Mouse (Mus musculus): ENCODE measurements at regions not wholly inside any gene's neighbourhood (a gene's known extent, or its start where the extent isn't known, plus 50 kb on each side); places are given as distances from the start of the nearest gene placed in this dataset.

GRCm38 (mm10) chr3:143806940-143807339 is 398.1 kb downstream of the Lmo4 start:
- no peak for DNase-seq (ENCODE audit: low read depth)

- no peak for DNase-seq (ENCODE audit: low read depth)
These were observed 407.2 kb downstream of the Lmo4 start for GRCm38 (mm10) chr3:143797850-143798249.

- DNase-seq (ENCODE audit: low read depth) = no peak
These were observed 414.1 kb downstream of the Lmo4 start for GRCm38 (mm10) chr3:143790905-143791304.

- DNase-seq (ENCODE audit: low read depth) = no peak
These were observed 415.0 kb downstream of the Lmo4 start for GRCm38 (mm10) chr3:143789932-143790570.

- DNase-seq (ENCODE audit: low read depth) = no peak
These were observed 418.1 kb downstream of the Lmo4 start for GRCm38 (mm10) chr3:143786889-143787288.

- DNase-seq (ENCODE audit: low read depth) = no peak
These were observed 420.6 kb downstream of the Lmo4 start for GRCm38 (mm10) chr3:143784353-143784791.

GRCm38 (mm10) chr3:143778161-143778560 is 426.9 kb downstream of the Lmo4 start:
- DNase-seq (ENCODE audit: low read depth) = no peak

GRCm38 (mm10) chr3:143759337-143759736 is 445.7 kb downstream of the Lmo4 start:
- no peak for DNase-seq (ENCODE audit: low read depth)

- no peak for DNase-seq (ENCODE audit: low read depth)
These were observed 451.8 kb downstream of the Lmo4 start for GRCm38 (mm10) chr3:143753197-143753596.

- no peak for DNase-seq (ENCODE audit: low read depth)
These were observed 452.4 kb downstream of the Lmo4 start for GRCm38 (mm10) chr3:143752660-143753059.

GRCm38 (mm10) chr3:143750128-143750527 is 454.9 kb downstream of the Lmo4 start:
- no peak for DNase-seq (ENCODE audit: low read depth)

- DNase-seq (ENCODE audit: low read depth) = no peak
These were observed 461.4 kb downstream of the Lmo4 start for GRCm38 (mm10) chr3:143743649-143744048.

GRCm38 (mm10) chr3:143742786-143743571 is 462.0 kb downstream of the Lmo4 start:
- DNase-seq (ENCODE audit: low read depth) = no peak

- no peak for DNase-seq (ENCODE audit: low read depth)
These were observed 466.3 kb downstream of the Lmo4 start for GRCm38 (mm10) chr3:143738676-143739075.

- DNase-seq (ENCODE audit: low read depth) = no peak
These were observed 467.2 kb downstream of the Lmo4 start for GRCm38 (mm10) chr3:143737844-143738243.

- no peak for DNase-seq (ENCODE audit: low read depth)
These were observed 468.2 kb downstream of the Lmo4 start for GRCm38 (mm10) chr3:143736651-143737398.

- DNase-seq (ENCODE audit: low read depth) = no peak
These were observed 470.2 kb downstream of the Lmo4 start for GRCm38 (mm10) chr3:143734791-143735190.

- no peak for DNase-seq (ENCODE audit: low read depth)
These were observed 471.9 kb downstream of the Lmo4 start for GRCm38 (mm10) chr3:143732966-143733725.

- DNase-seq (ENCODE audit: low read depth) = no peak
These were observed 475.4 kb downstream of the Lmo4 start for GRCm38 (mm10) chr3:143729473-143730076.

- DNase-seq (ENCODE audit: low read depth) = no peak
These were observed 482.4 kb downstream of the Lmo4 start for GRCm38 (mm10) chr3:143722571-143722970.

GRCm38 (mm10) chr3:143722082-143722481 is 482.9 kb downstream of the Lmo4 start:
- DNase-seq (ENCODE audit: low read depth) = no peak

- no peak for DNase-seq (ENCODE audit: low read depth)
These were observed 491.8 kb downstream of the Lmo4 start for GRCm38 (mm10) chr3:143713183-143713582.

Measured in c-Kit-positive CD71-negative TER-119-negative erythroid progenitor cells, embryonic 14.5 days (primary cell).